Mouse (Mus musculus): ENCODE measurements around the gene Best2.

DNA sequence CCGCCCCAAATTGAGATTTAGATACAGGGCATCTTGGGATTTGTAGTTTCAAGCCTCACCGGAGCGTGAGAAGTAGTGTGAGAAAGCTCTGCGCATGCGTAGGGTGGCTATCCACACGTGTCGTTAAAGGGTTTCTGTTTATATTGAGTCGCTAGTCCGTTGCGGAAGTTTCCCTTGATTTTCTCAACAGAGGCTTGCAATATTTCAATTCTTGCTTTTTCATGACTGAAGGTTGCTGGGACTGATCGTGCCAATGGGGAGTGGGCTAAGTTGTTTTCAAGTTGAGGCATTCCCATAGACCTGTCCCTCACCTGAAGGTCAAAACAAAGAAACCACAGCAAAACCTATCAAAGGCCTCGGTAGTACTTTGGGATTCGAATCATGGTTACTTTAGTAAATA, 20.4 kb upstream of the Best2 start:
- TF ChIP-seq GATA1 (IDR thresholded peaks at IDR 0.05; ENCODE audit: borderline replicate concordance, low read length) (no peak), FLI1 (IDR thresholded peaks at IDR 0.05; ENCODE audit: low read length) (no peak)
